Mouse (Mus musculus): ENCODE data around the gene Hsd17b2. TPM values are rescaled to one million over a fixed set of nuclear protein-coding genes. Genes with fewer than 3 reads are reported as not detected.

Gene Hsd17b2
- total RNA-seq, 1 experiment = 0.31 TPM

DNA sequence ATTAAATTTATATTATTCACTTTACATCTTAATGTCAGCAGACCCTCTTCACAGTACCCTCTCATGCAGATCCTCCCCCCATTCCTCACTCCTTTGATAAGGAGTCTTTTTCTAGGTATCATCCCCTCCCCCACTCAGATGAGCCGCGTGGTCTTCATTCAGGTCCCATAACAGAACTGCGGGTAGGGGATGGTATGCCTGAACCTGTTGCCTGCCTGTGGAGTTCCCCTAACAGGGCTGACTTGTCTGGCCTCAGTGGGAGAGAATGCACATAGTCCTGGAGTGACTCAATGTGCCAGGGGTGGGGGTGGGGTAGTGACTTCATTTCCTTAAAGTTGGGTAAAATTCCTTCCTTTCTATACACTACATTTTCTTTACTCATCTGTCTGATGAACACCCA, 84.7 kb downstream of the Hsd17b2 start:
- no peak overlapping the region for H3K9ac ChIP-seq (ENCODE audit: insufficient read depth, low read depth, low read length, poor library complexity, severe bottlenecking)
- in situ Hi-C loops (cut with MboI; ENCODE audit: low sequenced_read_pairs in 2 of 2, unreplicated experiment in 2 of 2) = no loop called here
- no peaks in the 10 kb centered on the region for H3K9me3 ChIP-seq (ENCODE audit: control insufficient read depth, insufficient read depth, low read depth, low read length)
- DNase-seq (ENCODE audit: low read depth, low spot score) = no peak
- no peak overlapping the region for H3K4me3 ChIP-seq (ENCODE audit: insufficient read depth in 1 of 2, low read depth in 1 of 2, low read length in 2 of 2, poor library complexity in 1 of 2, severe bottlenecking in 1 of 2)
- no peak overlapping the region for H3K27ac ChIP-seq (ENCODE audit: insufficient read depth, low read depth, low read length, poor library complexity, severe bottlenecking)
- H3K4me1 ChIP-seq (ENCODE audit: control insufficient read depth in 2 of 2, insufficient read depth in 2 of 2, low read length in 2 of 2, poor library complexity in 1 of 2) = peaks cover 0 to 2% of the 10 kb centered on the region in 2 experiments; a peak in 2 of 4 replicates
- H3K36me3 ChIP-seq (ENCODE audit: control insufficient read depth, insufficient read depth, low read length, poor library complexity, severe bottlenecking) = peaks cover 15% of the 10 kb centered on the region
- no peak for TF ChIP-seq ZNF384 (IDR thresholded peaks at IDR 0.05; ENCODE audit: low read depth, low read length)
- TF ChIP-seq ZC3H11A (IDR thresholded peaks at IDR 0.05; ENCODE audit: borderline replicate concordance, low read depth, low read length) = no peak
- no peak for TF ChIP-seq CHD2 (IDR thresholded peaks at IDR 0.05; ENCODE audit: low read depth, low read length)
- no peak for TF ChIP-seq HCFC1 (IDR thresholded peaks at IDR 0.05; ENCODE audit: borderline replicate concordance, insufficient read depth, low read length)
- TF ChIP-seq MAFK (IDR thresholded peaks at IDR 0.05; ENCODE audit: insufficient read depth, low read depth, low read length) = no peak

DNA sequence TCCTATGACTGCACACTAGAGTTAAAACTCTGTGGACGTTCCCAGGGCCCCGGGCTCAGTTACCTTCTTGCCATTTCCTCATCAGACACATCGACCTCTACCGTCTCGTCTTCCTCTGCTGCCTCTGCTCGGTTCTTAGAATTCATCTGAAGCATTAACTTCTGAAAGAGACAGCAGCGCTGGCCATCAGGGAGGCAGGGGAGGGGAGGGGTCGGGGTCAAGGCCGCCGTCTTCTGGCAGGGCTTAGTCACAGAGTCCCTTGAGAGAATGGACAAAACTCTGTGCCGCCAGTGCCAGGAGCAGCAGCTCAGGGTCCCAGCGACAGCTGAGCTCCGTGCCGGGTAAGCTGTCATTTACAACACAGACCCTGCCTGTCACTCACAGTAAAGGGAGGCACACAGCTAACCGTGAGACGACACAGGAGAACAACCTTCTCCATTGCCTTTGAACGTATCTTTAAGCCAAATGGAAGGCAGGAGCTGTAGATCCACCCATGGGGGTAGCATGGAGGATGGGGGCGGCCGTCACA, 91.0 kb downstream of the Hsd17b2 start:
- Histone ChIP-seq H3K4me3 (ENCODE audit: insufficient read depth in 1 of 2, low read depth in 1 of 2, low read length in 2 of 2, poor library complexity in 1 of 2, severe bottlenecking in 1 of 2) (no peak overlapping the region), H3K9ac (ENCODE audit: insufficient read depth, low read depth, low read length, poor library complexity, severe bottlenecking) (no peak overlapping the region), H3K36me3 (ENCODE audit: control insufficient read depth, insufficient read depth, low read length, poor library complexity, severe bottlenecking) (peaks cover 66% of the 10 kb centered on the region), H3K9me3 (ENCODE audit: control insufficient read depth, insufficient read depth, low read depth, low read length) (no peaks in the 10 kb centered on the region), H3K27ac (ENCODE audit: insufficient read depth, low read depth, low read length, poor library complexity, severe bottlenecking) (no peak overlapping the region), H3K4me1 (ENCODE audit: control insufficient read depth in 2 of 2, insufficient read depth in 2 of 2, low read length in 2 of 2, poor library complexity in 1 of 2) (peaks cover 0 to 10% of the 10 kb centered on the region in 2 experiments; a peak in 3 of 4 replicates)
- TF ChIP-seq MAFK (IDR thresholded peaks at IDR 0.05; ENCODE audit: insufficient read depth, low read depth, low read length) (no peak), CHD2 (IDR thresholded peaks at IDR 0.05; ENCODE audit: low read depth, low read length) (no peak), HCFC1 (IDR thresholded peaks at IDR 0.05; ENCODE audit: borderline replicate concordance, insufficient read depth, low read length) (no peak)
- in situ Hi-C loops (cut with MboI; ENCODE audit: low sequenced_read_pairs in 2 of 2, unreplicated experiment in 2 of 2) = no loop called here
- no peak for DNase-seq (ENCODE audit: low read depth, low spot score)

DNA sequence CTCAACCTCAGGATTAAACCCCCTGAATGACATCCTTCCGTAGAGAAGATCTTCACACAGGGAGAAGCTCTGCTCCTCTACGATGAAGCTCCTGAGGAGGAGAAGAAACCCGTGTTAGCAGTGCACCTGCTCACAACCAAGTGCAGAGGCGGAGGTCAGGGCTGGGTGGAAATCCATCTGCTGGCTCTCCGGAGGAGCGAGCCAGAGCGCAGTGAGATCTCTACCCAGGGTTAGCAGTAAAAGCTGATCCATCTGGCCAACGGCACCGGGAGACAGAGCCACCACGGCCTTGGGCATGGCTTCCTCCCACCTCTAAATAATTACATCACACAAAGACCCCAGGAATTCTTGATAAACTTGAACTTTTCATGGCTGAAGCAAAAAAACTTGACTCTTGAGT, 92.9 kb downstream of the Hsd17b2 start:
- H3K36me3 ChIP-seq (ENCODE audit: control insufficient read depth, insufficient read depth, low read length, poor library complexity, severe bottlenecking) = peaks cover 62% of the 10 kb centered on the region
- H3K9me3 ChIP-seq (ENCODE audit: control insufficient read depth, insufficient read depth, low read depth, low read length) = no peaks in the 10 kb centered on the region
- in situ Hi-C loops (cut with MboI; ENCODE audit: low sequenced_read_pairs in 2 of 2, unreplicated experiment in 2 of 2) = no loop called here
- H3K27ac ChIP-seq (ENCODE audit: insufficient read depth, low read depth, low read length, poor library complexity, severe bottlenecking) = no peak overlapping the region
- H3K4me3 ChIP-seq (ENCODE audit: insufficient read depth in 1 of 2, low read depth in 1 of 2, low read length in 2 of 2, poor library complexity in 1 of 2, severe bottlenecking in 1 of 2) = no peak overlapping the region
- no peak for TF ChIP-seq MAFK (IDR thresholded peaks at IDR 0.05; ENCODE audit: insufficient read depth, low read depth, low read length)
- TF ChIP-seq ZNF384 (IDR thresholded peaks at IDR 0.05; ENCODE audit: low read depth, low read length) = no peak
- no peak for TF ChIP-seq HCFC1 (IDR thresholded peaks at IDR 0.05; ENCODE audit: borderline replicate concordance, insufficient read depth, low read length)
- TF ChIP-seq CHD2 (IDR thresholded peaks at IDR 0.05; ENCODE audit: low read depth, low read length) = no peak
- no peak for TF ChIP-seq ZC3H11A (IDR thresholded peaks at IDR 0.05; ENCODE audit: borderline replicate concordance, low read depth, low read length)
- DNase-seq (ENCODE audit: low read depth, low spot score) = no peak
- H3K4me1 ChIP-seq (ENCODE audit: control insufficient read depth in 2 of 2, insufficient read depth in 2 of 2, low read length in 2 of 2, poor library complexity in 1 of 2) = peaks cover 2 to 12% of the 10 kb centered on the region in 2 experiments
- H3K9ac ChIP-seq (ENCODE audit: insufficient read depth, low read depth, low read length, poor library complexity, severe bottlenecking) = no peak overlapping the region

DNA sequence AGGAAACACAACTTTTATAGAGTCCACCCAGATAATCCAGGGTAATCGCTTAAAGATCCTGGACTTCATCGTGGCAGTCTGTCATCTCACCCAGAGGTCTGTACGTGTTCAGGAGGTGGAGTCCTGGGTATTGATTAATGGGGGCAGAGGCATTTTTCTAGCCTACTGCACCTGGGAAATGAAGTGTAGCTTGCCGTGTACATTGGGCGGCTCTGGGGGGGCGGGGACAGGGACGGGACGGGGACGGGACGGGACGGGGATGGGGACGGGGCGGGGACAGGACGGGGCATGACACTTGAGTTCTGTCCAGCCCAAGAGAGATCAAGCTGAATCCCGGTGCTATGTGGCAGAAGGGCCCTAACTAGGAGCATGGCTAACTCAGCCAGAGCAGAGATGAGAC, 94.8 kb downstream of the Hsd17b2 start:
- H3K9ac ChIP-seq (ENCODE audit: insufficient read depth, low read depth, low read length, poor library complexity, severe bottlenecking) = no peak overlapping the region
- no peak overlapping the region for H3K4me3 ChIP-seq (ENCODE audit: insufficient read depth in 1 of 2, low read depth in 1 of 2, low read length in 2 of 2, poor library complexity in 1 of 2, severe bottlenecking in 1 of 2)
- H3K27ac ChIP-seq (ENCODE audit: insufficient read depth, low read depth, low read length, poor library complexity, severe bottlenecking) = no peak overlapping the region
- H3K4me1 ChIP-seq (ENCODE audit: control insufficient read depth in 2 of 2, insufficient read depth in 2 of 2, low read length in 2 of 2, poor library complexity in 1 of 2) = peaks cover 2 to 13% of the 10 kb centered on the region in 2 experiments
- in situ Hi-C loops (cut with MboI; ENCODE audit: low sequenced_read_pairs in 2 of 2, unreplicated experiment in 2 of 2) = no loop called here
- no peaks in the 10 kb centered on the region for H3K9me3 ChIP-seq (ENCODE audit: control insufficient read depth, insufficient read depth, low read depth, low read length)
- peaks cover 53% of the 10 kb centered on the region for H3K36me3 ChIP-seq (ENCODE audit: control insufficient read depth, insufficient read depth, low read length, poor library complexity, severe bottlenecking)
- DNase-seq (ENCODE audit: low read depth, low spot score) = no peak
- no peak for TF ChIP-seq HCFC1 (IDR thresholded peaks at IDR 0.05; ENCODE audit: borderline replicate concordance, insufficient read depth, low read length)
- TF ChIP-seq ZNF384 (IDR thresholded peaks at IDR 0.05; ENCODE audit: low read depth, low read length) = no peak
- no peak for TF ChIP-seq CHD2 (IDR thresholded peaks at IDR 0.05; ENCODE audit: low read depth, low read length)
- no peak for TF ChIP-seq ZC3H11A (IDR thresholded peaks at IDR 0.05; ENCODE audit: borderline replicate concordance, low read depth, low read length)
- no peak for TF ChIP-seq MAFK (IDR thresholded peaks at IDR 0.05; ENCODE audit: insufficient read depth, low read depth, low read length)

DNA sequence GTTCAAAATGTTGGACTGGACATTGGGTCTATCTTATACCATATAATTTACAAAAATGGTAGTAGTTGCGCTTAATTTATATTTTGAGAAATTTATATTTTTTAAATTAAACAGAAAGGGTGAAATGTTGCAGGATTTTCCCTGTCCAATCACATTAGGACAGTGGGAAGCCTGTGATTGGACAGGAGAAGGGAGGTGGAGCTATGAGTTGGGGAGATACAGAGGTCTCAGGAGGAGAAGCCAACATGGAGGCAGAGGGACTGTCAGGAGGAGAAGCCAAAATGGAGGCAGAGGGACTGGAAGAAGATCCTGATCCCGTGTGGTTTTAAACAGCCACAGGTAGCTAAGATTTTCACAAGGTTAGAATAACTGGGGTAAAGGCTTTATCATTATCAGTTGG, 96.4 kb downstream of the Hsd17b2 start:
- in situ Hi-C loops (cut with MboI; ENCODE audit: low sequenced_read_pairs in 2 of 2, unreplicated experiment in 2 of 2) = no loop called here
- peak; percentile 29 for DNase-seq (ENCODE audit: low read depth, low spot score)
- H3K36me3 ChIP-seq (ENCODE audit: control insufficient read depth, insufficient read depth, low read length, poor library complexity, severe bottlenecking) = peaks cover 41% of the 10 kb centered on the region

More for the DNA sequence above, 96.4 kb downstream of the Hsd17b2 start:
- Histone ChIP-seq H3K9ac (ENCODE audit: insufficient read depth, low read depth, low read length, poor library complexity, severe bottlenecking) (no peak overlapping the region), H3K27ac (ENCODE audit: insufficient read depth, low read depth, low read length, poor library complexity, severe bottlenecking) (no peak overlapping the region), H3K4me1 (ENCODE audit: control insufficient read depth in 2 of 2, insufficient read depth in 2 of 2, low read length in 2 of 2, poor library complexity in 1 of 2) (peaks cover 2 to 13% of the 10 kb centered on the region in 2 experiments), H3K4me3 (ENCODE audit: insufficient read depth in 1 of 2, low read depth in 1 of 2, low read length in 2 of 2, poor library complexity in 1 of 2, severe bottlenecking in 1 of 2) (no peak overlapping the region; a peak in 1 of 4 replicates), H3K9me3 (ENCODE audit: control insufficient read depth, insufficient read depth, low read depth, low read length) (no peaks in the 10 kb centered on the region)
- TF ChIP-seq ZC3H11A (IDR thresholded peaks at IDR 0.05; ENCODE audit: borderline replicate concordance, low read depth, low read length) (no peak), ZNF384 (IDR thresholded peaks at IDR 0.05; ENCODE audit: low read depth, low read length) (no peak), HCFC1 (IDR thresholded peaks at IDR 0.05; ENCODE audit: borderline replicate concordance, insufficient read depth, low read length) (no peak), CHD2 (IDR thresholded peaks at IDR 0.05; ENCODE audit: low read depth, low read length) (no peak), MAFK (IDR thresholded peaks at IDR 0.05; ENCODE audit: insufficient read depth, low read depth, low read length) (no peak)

All from ES-E14 (cell line).